Mouse (Mus musculus) left cerebral cortex, postnatal 36 days (tissue): ENCODE data around the gene Ppp2r3d. TPM values are rescaled to one million over a fixed set of nuclear protein-coding genes. Genes with fewer than 3 reads are reported as not detected.
A peak's percentile ranks its signal among the peaks of the same experiment; 100 is the strongest.

Experiments used
- DNase-seq, 2 experiments: peaks; one replicate each; pipeline ENCODE4 v3.0.0; 2021 to 2022; ENCODE audit warnings: low spot score in 2 of 2, mixed read lengths in 1 of 2
- intact Hi-C: fragments of 180-260 bp; cut with DNase I; formaldehyde crosslinking; loops from one replicate; pipeline ENCODE4 v1.15.1; 2025
- total RNA-seq, 2 experiments: library from RNA; stranded (reverse); gene quantifications; 2 replicates each; pipeline ENCODE4 v1.2.3; 2021

The Ppp2r3d gene
- total RNA-seq, 2 experiments from 2014 or later: 96.5 to 106 TPM

- intact Hi-C loops: no loop called here
- peak; percentile 44 to 53 for DNase-seq
Observed at GRCm38 (mm10) chr9:124422427-124422826, 54.3 kb downstream of the Ppp2r3d start.

- intact Hi-C loops: loop anchor here (5.0 kb wide), 2 partner anchors 46 to 61 kb away; no protein-coding TSS in a partner anchor
- no peak for DNase-seq
Observed at GRCm38 (mm10) chr9:124412921-124413320, 63.8 kb downstream of the Ppp2r3d start.

GRCm38 (mm10) chr9:124411553-124411952 lies 65.1 kb downstream of the Ppp2r3d start:
- DNase-seq: no peak
- intact Hi-C loops: loop anchor here (5.0 kb wide), 2 partner anchors 44 to 59 kb away; no protein-coding TSS in a partner anchor

GRCm38 (mm10) chr9:124408564-124408963 lies 68.1 kb downstream of the Ppp2r3d start:
- intact Hi-C loops: no loop called here
- DNase-seq: no peak

Other genes with a start within 250 kb of the Ppp2r3d start
- 10 to 100 TPM; 17.0 to 23.6 TPM for gene 2010315B03Rik, start 164.2 kb downstream of the Ppp2r3d start, total RNA-seq
- not detected for gene Gm21836, start 16.9 kb upstream of the Ppp2r3d start, total RNA-seq